Mouse (Mus musculus) neural tube, embryonic 10.5 days (tissue): ENCODE data around the gene 4930415O20Rik.

Experiments used
- DNase-seq: peaks from one replicate; pipeline ENCODE4 v3.0.0-alpha.2; 2017; ENCODE audit warnings: low spot score; ENCODE audit errors: extremely low spot score

The 4930415O20Rik gene

DNA sequence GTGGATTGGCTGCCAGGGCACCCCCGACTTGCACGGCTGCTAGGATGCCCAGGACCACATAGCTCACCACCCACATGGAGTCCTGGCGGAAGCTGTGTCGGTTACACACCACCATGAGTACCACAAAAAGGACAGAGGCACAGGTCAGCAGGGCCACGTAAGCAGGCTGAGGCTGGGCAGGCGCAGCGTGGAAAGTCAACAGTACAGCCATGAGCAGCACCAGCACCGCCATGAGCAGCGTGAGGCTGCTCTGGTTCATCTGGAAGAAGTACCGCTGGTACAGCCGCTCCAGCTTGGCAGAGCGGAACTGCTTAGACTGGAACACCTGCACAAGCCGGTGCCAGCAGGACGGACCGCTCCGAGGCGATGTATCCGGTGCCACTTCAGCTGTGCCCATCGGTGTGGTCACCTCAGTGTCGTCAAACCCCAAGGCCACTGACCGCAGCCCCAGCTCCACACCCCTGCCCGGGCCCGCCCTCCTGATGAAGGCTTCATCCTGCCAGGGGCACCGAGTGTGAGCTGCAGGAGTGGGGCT lies 33.3 kb downstream of the 4930415O20Rik start:
- no peak for DNase-seq

DNA sequence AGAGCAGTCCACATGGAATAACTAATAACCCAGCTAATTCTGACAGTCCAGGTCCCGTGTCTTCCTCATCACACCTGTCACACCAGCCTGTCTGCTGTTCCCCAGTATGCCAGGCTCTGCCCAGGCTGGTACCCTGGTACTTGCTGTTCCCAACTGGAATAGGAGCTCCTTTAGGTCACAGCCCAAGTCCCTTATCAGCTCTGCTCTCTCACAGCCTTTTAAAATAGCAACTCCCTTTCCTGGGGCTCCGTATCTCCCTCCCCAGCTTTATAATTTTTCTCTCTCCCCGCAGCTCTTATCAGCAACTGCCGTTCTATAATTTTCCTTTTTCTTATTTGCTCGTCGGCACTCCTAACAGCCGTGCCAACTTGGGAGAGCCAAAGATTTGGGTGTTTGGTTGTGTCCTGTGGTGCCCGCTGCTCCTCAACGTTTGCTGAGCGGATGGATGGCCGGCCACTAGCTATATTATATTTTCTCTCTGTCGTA lies 35.3 kb downstream of the 4930415O20Rik start:
- DNase-seq: no peak

DNA sequence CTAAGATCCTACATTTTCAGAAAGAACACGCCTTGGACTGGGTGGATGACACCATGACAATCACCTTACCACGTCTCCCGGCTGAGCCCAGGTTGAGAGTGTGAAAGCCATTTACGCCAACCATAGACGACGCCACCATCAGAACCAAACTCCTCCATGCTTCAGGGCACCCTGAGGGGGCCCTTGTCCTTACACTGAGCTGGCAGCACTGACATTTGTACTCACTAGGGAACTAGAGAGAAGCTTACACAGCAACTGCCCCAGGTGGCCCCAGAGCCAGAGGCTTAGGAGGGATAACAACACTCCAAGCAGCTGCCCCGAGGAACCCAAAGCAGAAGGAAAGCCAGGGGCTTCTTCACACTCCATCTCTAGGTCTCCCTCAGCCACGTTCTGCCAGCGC lies 35.9 kb downstream of the 4930415O20Rik start:
- DNase-seq: no peak

DNA sequence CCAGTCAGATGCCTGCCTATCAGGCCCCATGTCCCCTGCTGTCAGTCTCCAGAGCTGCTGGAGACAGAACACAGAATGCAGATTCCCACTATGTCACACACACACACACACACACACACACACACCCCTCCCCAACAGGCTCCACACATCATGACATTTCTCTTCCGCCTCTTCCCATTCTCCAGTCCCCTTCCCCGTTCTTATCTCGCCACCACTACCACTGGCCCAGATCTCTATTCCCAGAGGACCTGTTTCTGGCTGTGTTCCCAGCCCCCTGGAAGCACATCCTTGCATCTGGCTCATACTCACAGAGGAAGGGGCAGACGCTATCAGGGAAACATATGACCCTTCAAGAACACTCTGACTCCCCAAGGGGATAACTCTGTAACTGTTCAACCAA lies 36.8 kb downstream of the 4930415O20Rik start:
- DNase-seq: no peak

DNA sequence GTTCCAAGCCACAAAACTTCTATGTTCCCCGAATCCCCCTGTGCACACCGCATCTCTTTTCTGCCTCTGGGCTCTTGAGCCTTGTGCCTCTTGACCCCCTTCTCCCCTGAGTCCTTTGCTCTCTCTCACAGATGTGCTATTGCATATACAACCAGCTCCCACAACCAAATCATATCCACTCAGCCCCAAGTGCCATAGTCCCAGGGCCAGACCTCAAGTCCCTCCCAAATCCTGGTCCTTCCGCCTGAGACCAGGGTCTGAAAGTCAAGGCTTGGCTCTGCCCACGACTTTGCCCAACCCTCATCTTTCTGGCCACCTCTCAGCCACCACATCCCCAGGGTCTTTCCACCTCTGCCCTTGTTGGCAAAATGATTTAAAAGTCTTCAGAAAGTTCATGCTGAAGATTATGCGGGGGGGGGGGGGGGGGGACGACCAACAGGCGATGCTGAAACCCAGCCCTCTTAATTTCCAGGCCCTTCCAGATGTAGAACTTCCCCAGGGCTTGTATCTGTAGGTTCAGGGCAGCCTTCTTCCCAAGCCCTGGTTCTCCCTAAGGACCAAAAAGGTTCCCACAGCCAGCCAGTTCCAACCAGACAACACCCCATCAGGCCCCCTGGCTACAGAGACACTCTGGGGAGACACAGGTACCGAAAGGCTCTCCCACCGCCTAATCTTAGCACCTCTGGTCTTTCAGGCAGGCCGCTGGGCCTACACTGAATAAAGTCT lies 37.4 kb downstream of the 4930415O20Rik start:
- DNase-seq: no peak

DNA sequence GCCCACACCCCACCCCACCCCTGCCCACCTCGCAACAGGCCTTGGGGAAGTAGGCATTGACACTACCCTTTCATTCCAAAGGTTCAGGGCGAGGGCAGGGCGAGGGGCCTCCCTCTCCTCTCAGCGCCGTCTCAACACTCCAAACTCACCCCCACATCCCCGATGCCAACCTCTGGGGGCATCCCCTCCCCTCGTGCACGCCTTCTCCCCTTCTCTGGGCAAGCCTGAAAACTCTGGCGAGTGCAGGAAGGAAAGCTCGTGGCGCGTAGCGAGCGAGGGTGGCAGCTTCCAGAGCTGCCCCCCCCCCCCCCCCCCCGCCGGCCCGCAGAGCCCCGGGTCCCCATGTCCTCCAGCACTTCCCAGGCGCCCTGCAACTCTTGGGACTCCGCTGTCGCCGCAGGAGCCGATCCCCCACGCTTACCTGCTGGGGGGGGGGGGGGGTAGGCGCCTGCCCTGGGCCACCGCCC lies 38.0 kb downstream of the 4930415O20Rik start:
- DNase-seq: peak; percentile 61

DNA sequence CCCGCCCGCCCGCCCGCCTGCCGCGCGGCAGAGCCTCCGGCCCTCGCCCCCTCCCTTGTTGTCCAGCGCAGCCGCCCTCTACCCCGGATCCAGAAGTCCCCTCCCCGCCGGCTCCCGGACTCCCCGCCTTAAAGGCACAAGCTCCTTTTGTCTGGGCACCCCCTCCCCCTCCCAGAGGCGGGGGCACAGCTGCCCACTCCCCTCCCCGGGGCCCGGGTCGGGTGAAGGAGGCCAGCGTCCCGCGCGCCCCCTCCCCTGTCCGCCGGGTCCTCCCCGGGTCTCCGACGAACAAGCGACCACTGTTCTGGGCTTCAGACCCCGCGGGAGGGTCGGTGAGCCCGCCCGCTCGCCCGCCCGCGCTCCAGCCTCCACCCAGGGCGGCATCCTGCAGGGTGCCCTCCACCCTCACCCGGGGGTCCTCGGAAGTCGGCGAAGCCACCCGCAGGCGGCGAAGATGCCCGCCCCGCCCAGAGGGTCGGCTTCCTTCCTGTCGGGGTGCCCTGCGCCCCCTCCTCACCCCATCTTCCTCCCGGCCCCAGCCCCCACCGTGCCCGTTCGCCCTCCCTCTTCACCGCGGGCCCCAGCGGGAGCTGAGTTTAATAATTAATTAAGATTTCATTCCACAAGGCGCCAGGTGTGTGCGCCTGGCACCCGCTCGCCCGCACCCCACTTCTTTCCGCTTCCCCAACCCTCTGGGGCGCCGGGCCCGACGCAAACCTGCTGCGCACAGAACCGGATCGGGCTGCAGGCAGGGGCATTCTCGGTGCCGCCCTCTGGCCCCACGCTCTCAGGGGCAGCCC lies 38.7 kb downstream of the 4930415O20Rik start, which contains the start of gene Adcy6:
Gene Adcy6, minus strand, starts transcription at position 746 of the 800 bp plus-strand sequence.
- peak; percentile 90 for DNase-seq

DNA sequence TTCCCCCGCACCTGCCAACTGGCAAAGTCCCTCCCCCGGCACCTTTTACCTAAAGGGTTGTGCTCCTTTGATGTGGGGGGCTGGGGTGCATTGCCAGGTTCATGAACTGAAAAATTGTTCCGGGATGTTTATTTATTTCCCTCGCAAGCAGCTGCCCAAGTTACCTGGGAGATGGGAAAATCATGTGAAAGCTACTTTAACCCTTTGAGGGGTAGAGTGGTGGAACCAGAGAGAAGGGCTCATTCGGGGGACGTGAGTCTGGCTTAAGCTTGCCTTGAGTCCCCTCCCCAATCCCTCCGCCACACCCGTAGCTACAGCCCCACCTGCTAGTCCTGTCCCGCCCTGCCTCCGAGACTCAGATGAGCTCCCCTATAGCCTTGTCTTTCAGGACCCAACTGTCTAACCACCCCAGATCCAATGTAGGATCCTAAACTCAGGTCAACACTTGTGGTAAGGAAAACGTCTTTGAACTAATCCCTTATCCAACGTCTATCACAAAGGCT lies 39.4 kb downstream of the 4930415O20Rik start:
- peak; percentile 39 for DNase-seq

DNA sequence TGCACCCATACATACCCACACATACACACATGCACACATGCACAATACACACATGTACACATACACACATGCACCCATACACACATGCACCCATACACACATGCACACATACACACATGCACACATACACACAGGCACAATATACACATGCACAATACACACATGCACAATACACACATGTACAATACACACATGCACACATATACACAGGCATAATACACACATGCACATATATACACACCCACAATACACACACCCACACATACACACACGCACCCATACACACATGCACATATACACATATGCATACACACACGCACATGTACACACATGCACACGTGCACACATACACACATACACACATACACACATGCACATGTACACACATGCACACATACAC lies 41.4 kb downstream of the 4930415O20Rik start:
- no peak for DNase-seq

DNA sequence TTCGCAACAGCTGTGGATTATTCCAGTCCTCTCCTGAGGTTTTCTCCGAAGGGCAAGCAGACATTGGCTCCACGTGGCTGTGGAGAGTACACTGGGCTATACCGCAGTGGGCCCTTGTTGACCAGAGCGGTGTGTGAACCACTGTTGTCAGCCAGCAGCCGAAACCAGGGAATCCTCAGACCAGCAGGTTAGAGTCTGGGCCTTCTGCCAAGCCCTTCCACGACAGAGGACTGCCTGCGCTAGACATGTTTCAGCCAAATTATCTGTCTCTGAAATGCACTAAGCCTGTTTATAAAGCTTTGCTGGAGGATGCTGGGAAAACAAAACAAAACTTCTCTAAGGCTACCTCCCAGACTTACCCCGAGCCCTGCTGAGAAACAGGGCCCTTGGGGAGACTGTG lies 43.7 kb downstream of the 4930415O20Rik start:
- DNase-seq: no peak

DNA sequence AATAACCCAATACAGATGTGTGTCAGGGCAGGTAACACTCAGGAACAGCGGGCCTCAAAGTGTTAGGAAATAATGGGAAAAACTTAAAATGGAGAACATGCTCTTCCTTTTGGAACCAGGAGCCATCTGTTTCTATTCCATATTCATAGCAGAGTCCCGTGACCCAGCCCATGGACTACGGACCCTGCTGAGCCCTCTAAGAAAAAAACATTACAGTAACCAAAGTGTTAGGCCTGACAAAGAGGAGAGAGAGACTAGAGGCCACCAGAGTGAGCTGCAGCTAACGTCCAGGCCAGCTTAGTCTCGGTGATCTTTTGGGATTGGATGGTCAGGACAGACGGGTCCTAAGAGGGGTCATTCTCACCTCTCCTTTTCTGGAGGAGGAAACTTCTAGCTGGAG lies 44.2 kb downstream of the 4930415O20Rik start:
- no peak for DNase-seq

DNA sequence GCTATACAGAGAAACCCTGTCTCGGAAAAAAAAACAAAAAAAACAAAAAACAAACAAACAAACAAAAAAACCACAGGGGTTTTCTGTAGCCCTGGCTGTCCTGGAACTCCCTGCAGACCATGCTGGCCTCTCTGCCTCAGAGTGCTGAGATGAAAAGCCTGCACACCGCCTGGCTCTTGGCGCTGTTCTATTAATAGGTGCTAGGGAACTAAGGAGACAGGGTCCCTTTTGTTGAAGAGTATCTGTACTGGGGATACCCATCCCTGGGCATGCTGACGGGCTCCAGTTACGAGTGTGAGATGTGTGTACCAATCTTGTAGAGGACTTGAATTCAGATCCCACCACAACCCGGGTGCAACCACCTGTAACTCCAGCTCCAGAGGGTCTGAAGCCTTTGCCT lies 44.9 kb downstream of the 4930415O20Rik start:
- no peak for DNase-seq

DNA sequence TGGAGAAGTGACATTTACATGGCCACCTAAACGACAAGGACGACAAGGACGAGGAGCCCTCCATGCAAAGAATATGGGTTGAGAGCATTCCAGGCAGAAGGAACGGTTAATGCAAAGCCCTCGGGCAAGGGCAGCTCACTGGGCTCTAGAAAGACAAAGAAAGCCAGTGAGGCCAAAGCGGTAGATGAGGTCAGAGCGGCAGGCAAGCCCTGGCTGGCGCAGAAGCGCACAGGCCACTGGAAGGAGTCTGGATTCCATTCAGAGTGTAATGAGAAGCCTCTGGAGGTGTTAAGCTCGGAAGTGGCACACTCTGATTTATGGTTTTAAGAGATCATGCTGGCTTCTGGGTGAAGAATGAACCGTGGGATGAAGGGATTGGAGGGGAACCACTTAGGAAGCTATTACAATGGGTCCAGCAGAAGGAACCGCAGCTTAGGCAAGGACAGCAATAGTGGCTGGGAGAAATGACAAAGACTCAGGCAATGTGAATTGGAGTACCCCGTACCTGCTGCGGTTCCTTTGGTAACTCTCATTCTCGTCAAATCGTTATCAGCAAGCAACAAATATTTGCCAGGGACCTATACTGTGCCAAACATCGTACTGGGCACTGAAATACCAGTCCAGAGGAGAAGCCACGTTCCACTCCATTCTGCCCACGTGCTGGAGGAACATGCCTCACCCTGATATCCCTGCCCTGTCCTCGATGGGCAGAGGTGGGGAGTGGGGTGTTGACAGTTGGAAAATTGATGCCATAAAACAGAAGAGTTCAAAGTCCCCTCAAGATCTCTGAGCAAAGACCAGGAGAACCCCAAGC lies 45.8 kb downstream of the 4930415O20Rik start:
- DNase-seq: no peak

DNA sequence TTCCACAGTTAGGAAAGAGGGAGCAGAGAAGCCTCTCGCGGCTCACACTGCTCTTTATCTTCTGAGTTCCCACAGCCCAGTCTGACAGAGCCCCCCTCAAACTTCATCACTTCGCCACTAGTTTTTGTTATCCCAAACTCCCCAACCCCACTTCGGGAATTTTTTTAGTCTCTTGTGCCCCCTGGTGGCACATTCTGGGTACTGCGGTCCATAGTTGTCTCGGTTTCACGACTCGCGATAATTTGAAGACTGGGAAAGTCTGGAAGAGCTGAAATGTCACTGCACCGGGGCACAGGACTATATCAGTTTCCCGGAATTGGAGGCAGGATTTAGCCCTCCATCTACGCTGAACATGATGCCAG lies 46.4 kb downstream of the 4930415O20Rik start:
- DNase-seq: peak; percentile 91

DNA sequence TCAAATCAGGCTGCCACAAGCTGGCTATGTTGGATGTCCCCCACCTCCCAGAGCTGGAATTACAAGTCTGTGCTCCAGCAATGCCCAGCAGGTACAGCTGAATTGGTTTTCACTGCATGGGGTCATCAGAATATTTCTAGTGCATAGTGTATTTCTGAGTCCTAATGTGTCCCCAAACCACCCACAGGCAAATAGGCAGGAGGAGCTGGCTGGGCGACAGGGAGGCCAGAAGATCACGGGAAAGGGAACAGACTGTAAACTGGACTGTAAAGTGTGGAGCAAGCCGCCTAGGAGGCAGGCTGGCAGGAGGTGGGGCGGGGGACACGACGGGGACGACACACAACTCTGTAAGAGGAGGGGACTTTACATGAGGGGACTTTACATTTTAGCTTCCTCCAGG lies 51.4 kb downstream of the 4930415O20Rik start:
- no peak for DNase-seq

DNA sequence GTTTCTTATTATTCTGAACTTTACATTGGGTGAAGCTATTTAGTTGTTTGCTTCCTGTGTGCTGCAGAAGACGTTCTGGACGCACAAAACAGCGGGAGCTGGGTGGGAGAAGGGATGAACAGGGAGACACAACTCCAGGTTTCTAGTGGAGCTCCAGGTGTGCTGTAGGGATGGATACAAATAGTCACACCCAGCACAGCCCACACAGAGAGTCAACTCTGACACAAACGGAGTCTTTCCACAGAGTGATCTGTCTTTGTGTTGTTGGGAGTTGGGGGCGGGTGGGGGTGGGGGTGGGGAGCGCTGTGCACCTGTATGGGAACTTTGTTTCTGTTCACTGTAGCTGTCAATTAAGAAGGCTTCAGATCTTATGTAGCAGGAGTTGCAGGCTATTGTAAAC lies 51.9 kb downstream of the 4930415O20Rik start:
- no peak for DNase-seq

DNA sequence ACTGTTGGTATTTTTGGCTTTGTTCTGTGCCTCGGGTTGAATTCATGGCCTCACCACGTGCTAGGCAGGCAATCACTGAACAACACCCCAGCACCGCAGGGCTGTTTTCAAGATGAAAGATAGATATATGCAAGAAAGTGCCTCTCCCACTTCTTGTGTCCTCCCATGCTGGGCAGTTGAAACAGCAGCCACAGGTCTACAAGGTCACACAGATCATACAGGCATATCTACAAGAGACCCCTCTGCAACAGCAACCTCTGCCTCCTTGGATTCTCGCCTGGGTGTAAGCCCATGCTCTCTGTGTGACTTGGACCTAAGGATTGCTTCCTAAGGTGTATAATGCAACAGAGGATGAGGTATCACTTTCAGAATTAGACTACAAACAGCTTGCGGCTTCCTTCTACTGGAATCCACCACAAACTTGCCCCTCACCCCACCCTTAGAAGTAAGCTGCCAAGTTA lies 52.6 kb downstream of the 4930415O20Rik start:
- no peak for DNase-seq

DNA sequence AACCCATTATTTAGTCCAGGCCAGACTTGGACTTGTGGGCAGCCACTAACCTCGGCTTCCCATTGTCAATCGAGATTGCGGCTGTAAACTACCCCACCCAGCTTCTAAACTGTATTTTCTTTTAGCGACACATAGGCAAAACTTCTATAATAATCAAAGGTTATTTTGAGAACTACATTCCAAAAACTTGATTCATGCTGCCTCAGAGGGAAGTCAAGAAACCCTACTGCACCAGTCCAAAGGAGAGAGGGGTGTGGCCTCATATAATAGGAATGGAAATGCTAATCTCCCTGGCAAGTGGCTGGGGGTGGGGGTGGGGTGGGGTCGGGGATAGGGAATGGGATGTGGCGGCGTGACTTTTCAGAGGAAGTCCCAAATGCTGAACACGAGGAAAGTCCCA lies 55.3 kb downstream of the 4930415O20Rik start:
- no peak for DNase-seq

DNA sequence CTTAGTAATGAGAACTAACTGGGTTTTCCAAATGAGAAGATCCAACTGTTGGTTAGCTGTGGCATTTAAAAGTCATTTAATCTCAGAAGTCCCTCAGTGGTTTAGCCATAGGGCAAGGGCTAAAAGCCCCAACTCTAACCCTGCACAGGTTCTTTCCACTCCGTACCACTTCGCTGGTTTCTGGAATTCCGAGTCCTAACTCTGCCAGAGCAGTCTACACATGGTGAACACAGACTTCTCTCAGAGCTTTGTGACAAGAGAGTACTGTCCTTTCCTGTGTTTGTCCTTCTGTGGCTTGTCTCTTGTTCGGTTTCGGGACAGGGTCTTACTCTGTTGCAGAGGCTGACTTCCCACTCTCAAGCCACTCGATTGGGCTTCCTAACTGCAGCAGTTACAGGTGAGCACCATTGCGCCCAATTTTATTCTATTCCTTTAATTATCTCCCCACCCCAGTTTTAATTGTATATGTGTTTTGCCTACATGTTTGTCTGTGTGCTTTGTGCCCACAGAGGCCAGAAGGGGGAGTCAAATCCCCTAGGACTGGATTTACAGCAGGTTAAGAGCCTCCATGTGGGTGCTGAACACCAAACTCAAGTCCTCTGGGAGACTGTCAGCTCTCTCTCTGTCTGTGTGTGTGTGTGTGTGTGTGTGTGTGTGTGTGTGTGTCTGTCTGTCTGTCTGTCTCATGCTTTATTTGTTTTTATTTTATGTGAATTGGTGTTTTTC lies 55.8 kb downstream of the 4930415O20Rik start:
- no peak for DNase-seq

DNA sequence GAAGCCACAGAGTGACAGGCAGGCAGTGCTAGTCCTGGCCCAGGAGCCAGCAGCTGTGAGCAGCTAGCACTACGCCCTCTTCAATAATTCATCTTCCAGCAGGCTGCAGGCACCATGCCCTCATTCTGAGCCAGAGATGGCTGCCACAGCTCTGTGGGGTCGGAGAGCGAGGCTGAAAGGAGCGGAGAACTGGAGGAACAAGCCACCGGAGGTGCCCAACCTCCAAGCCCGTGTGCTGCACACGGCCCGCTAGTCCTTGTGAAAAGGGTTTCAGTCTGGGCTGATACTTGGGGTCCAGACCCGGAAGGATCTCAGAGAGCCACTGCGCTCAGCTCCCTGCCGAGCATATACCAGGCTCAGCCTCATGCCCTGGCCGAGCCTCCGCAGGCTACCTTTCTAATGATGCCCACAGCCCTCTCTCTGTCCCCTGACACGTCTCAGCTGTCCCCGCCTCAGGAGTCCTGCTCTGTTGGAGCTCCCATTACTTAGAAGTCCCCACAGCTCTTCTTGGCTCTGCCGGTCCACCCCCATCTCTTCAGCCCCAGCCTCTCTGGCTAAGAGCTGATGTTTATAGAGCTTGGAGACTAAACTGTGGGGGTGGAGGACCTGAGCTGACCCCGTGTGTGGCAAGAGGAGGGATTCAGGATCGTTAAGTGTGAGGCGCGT lies 57.9 kb downstream of the 4930415O20Rik start:
- DNase-seq: peak; percentile 55
